Mouse (Mus musculus) myocyte (in vitro differentiated cells): ENCODE measurements around the gene Sin3b.

Source experiments
- MAX ChIP-seq: IDR thresholded peaks from one replicate; pipeline ENCODE4 v1.6.1; 2011; ENCODE audit warnings: low read depth, mild to moderate bottlenecking, control low read depth
- POLR2A ChIP-seq: IDR thresholded peaks from one replicate; pipeline ENCODE4 v1.6.1; 2011; ENCODE audit warnings: low read depth, mild to moderate bottlenecking, control low read depth, moderate library complexity; ENCODE audit not compliant: insufficient read length
- TCF12 ChIP-seq: IDR thresholded peaks from one replicate; pipeline ENCODE4 v1.6.1; 2011; ENCODE audit warnings: mild to moderate bottlenecking, control low read depth; ENCODE audit not compliant: poor library complexity, insufficient read depth, severe bottlenecking
- USF1 ChIP-seq: IDR thresholded peaks from one replicate; pipeline ENCODE4 v1.6.1; 2011; ENCODE audit warnings: low read depth, mild to moderate bottlenecking, control low read depth, moderate library complexity

DNA sequence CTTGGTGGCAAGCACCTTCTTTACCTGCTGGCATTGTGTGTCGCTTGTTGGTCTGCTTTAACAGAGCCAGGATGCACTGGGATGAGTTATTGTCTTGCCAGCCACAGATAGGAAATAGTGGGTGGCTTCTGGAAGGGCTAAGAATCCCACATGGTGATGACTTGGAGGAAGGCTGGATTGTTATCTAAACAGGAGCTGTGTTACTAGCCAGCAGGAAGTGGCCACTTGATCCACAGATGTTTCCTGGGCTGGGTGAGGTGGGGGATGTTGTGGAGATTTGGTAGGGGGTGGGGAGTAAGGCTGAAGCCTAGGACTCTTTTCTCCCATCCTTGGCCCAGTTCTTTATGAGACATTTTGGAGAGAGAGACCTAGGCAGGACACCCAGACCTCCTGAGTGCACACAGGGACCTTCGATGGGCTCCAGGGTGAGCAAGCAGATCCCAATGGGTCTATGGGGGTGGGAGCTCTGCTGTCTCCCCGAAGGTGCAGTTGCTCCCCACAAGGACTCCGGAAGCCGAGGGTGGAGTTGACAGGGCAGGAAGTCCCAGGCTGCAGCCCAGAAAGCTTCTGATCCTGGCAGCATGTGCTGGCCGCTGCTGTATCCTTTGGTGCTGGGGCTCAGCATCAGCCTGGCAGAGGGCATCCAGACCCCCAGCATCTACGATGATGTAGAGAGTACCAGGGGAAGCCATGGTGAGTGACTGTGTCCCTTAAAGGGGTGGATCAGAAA lies 38.4 kb downstream of the Sin3b start, which contains the start of gene F2rl3:
- no peak for TF ChIP-seq TCF12
- TF ChIP-seq POLR2A: no peak
- TF ChIP-seq USF1: no peak
- TF ChIP-seq MAX: no peak
